Mouse (Mus musculus): ENCODE measurements around the gene Ak8. TPM values are rescaled to one million over a fixed set of nuclear protein-coding genes. Genes with fewer than 3 reads are reported as not detected.

The Ak8 gene
- polyA plus RNA-seq, 1 experiment, result 0.06 TPM

GRCm38 (mm10) chr2:28698566-28698965 lies 1.4 kb upstream of the Ak8 start:
- Histone ChIP-seq H3K27ac (ENCODE audit: insufficient read depth, low read depth, low read length) (no peak overlapping the region), H3K4me3 (ENCODE audit: low read depth, low read length) (no peak overlapping the region), H3K36me3 (ENCODE audit: control insufficient read depth, insufficient read depth, low read length) (no peaks in the 10 kb centered on the region), H3K27me3 (ENCODE audit: control insufficient read depth, insufficient read depth, low read length) (no peaks in the 10 kb centered on the region), H3K4me1 (ENCODE audit: control insufficient read depth, insufficient read depth, insufficient read length, low read length) (peaks cover 7% of the 10 kb centered on the region)
- no peak for TF ChIP-seq CTCF (IDR thresholded peaks at IDR 0.05; ENCODE audit: extremely low read depth, insufficient read length, insufficient replicate concordance, low read depth, low read length)
- no peak for TF ChIP-seq POLR2A (IDR thresholded peaks at IDR 0.05; ENCODE audit: low read depth, low read length)
- WGBS, result 77% methylated on average over 5 of the region's 5 CpGs

GRCm38 (mm10) chr2:28701646-28702262 lies 1.8 kb downstream of the Ak8 start:
- Histone ChIP-seq H3K4me3 (ENCODE audit: low read depth, low read length) (no peak overlapping the region), H3K27me3 (ENCODE audit: control insufficient read depth, insufficient read depth, low read length) (no peaks in the 10 kb centered on the region), H3K4me1 (ENCODE audit: control insufficient read depth, insufficient read depth, insufficient read length, low read length) (peaks cover 7% of the 10 kb centered on the region), H3K36me3 (ENCODE audit: control insufficient read depth, insufficient read depth, low read length) (no peaks in the 10 kb centered on the region), H3K27ac (ENCODE audit: insufficient read depth, low read depth, low read length) (no peak overlapping the region)
- no peak for TF ChIP-seq POLR2A (IDR thresholded peaks at IDR 0.05; ENCODE audit: low read depth, low read length)
- TF ChIP-seq CTCF (IDR thresholded peaks at IDR 0.05; ENCODE audit: extremely low read depth, insufficient read length, insufficient replicate concordance, low read depth, low read length), result no peak
- 52% methylated on average over 8 of the region's 8 CpGs for WGBS

GRCm38 (mm10) chr2:28706106-28706636 lies 6.2 kb downstream of the Ak8 start:
- H3K36me3 ChIP-seq (ENCODE audit: control insufficient read depth, insufficient read depth, low read length), result no peaks in the 10 kb centered on the region
- WGBS, result 46% methylated on average over 8 of the region's 8 CpGs
- H3K27me3 ChIP-seq (ENCODE audit: control insufficient read depth, insufficient read depth, low read length), result no peaks in the 10 kb centered on the region
- no peak overlapping the region for H3K4me3 ChIP-seq (ENCODE audit: low read depth, low read length)
- no peak overlapping the region for H3K27ac ChIP-seq (ENCODE audit: insufficient read depth, low read depth, low read length)
- no peaks in the 10 kb centered on the region for H3K4me1 ChIP-seq (ENCODE audit: control insufficient read depth, insufficient read depth, insufficient read length, low read length)
- TF ChIP-seq POLR2A (IDR thresholded peaks at IDR 0.05; ENCODE audit: low read depth, low read length), result no peak

GRCm38 (mm10) chr2:28706787-28707186 lies 6.8 kb downstream of the Ak8 start:
- WGBS, result 23% methylated on average over 6 of the region's 6 CpGs
- Histone ChIP-seq H3K27me3 (ENCODE audit: control insufficient read depth, insufficient read depth, low read length) (no peaks in the 10 kb centered on the region), H3K27ac (ENCODE audit: insufficient read depth, low read depth, low read length) (no peak overlapping the region), H3K4me1 (ENCODE audit: control insufficient read depth, insufficient read depth, insufficient read length, low read length) (no peaks in the 10 kb centered on the region), H3K36me3 (ENCODE audit: control insufficient read depth, insufficient read depth, low read length) (no peaks in the 10 kb centered on the region), H3K4me3 (ENCODE audit: low read depth, low read length) (no peak overlapping the region)
- no peak for TF ChIP-seq POLR2A (IDR thresholded peaks at IDR 0.05; ENCODE audit: low read depth, low read length)
- no peak for TF ChIP-seq CTCF (IDR thresholded peaks at IDR 0.05; ENCODE audit: extremely low read depth, insufficient read length, insufficient replicate concordance, low read depth, low read length)

- no peaks in the 10 kb centered on the region for H3K27me3 ChIP-seq (ENCODE audit: control insufficient read depth, insufficient read depth, low read length)
- no peak overlapping the region for H3K27ac ChIP-seq (ENCODE audit: insufficient read depth, low read depth, low read length)
- H3K36me3 ChIP-seq (ENCODE audit: control insufficient read depth, insufficient read depth, low read length), result no peaks in the 10 kb centered on the region
- 80% methylated on average over 8 of the region's 8 CpGs for WGBS
- no peak overlapping the region for H3K4me3 ChIP-seq (ENCODE audit: low read depth, low read length)
- TF ChIP-seq POLR2A (IDR thresholded peaks at IDR 0.05; ENCODE audit: low read depth, low read length) (no peak), CTCF (IDR thresholded peaks at IDR 0.05; ENCODE audit: extremely low read depth, insufficient read length, insufficient replicate concordance, low read depth, low read length) (no peak)
- H3K4me1 ChIP-seq (ENCODE audit: control insufficient read depth, insufficient read depth, insufficient read length, low read length), result no peaks in the 10 kb centered on the region
Measured at GRCm38 (mm10) chr2:28713036-28713435, 13.1 kb downstream of the Ak8 start.

- H3K27ac ChIP-seq (ENCODE audit: insufficient read depth, low read depth, low read length), result no peak overlapping the region
- no peaks in the 10 kb centered on the region for H3K36me3 ChIP-seq (ENCODE audit: control insufficient read depth, insufficient read depth, low read length)
- 84% methylated on average over 8 of the region's 8 CpGs for WGBS
- TF ChIP-seq POLR2A (IDR thresholded peaks at IDR 0.05; ENCODE audit: low read depth, low read length) (no peak), CTCF (IDR thresholded peaks at IDR 0.05; ENCODE audit: extremely low read depth, insufficient read length, insufficient replicate concordance, low read depth, low read length) (no peak)
- no peak overlapping the region for H3K4me3 ChIP-seq (ENCODE audit: low read depth, low read length)
- H3K4me1 ChIP-seq (ENCODE audit: control insufficient read depth, insufficient read depth, insufficient read length, low read length), result no peaks in the 10 kb centered on the region
- no peaks in the 10 kb centered on the region for H3K27me3 ChIP-seq (ENCODE audit: control insufficient read depth, insufficient read depth, low read length)
Measured at GRCm38 (mm10) chr2:28722419-28722818, 22.5 kb downstream of the Ak8 start.

GRCm38 (mm10) chr2:28723912-28724311 lies 23.9 kb downstream of the Ak8 start:
- 41% methylated on average over 9 of the region's 9 CpGs for WGBS
- Histone ChIP-seq H3K27me3 (ENCODE audit: control insufficient read depth, insufficient read depth, low read length) (no peaks in the 10 kb centered on the region), H3K4me1 (ENCODE audit: control insufficient read depth, insufficient read depth, insufficient read length, low read length) (no peaks in the 10 kb centered on the region), H3K27ac (ENCODE audit: insufficient read depth, low read depth, low read length) (no peak overlapping the region), H3K36me3 (ENCODE audit: control insufficient read depth, insufficient read depth, low read length) (no peaks in the 10 kb centered on the region), H3K4me3 (ENCODE audit: low read depth, low read length) (no peak overlapping the region)
- TF ChIP-seq CTCF (IDR thresholded peaks at IDR 0.05; ENCODE audit: extremely low read depth, insufficient read length, insufficient replicate concordance, low read depth, low read length) (no peak), POLR2A (IDR thresholded peaks at IDR 0.05; ENCODE audit: low read depth, low read length) (no peak)

Data from small intestine, adult 2 months (tissue).